Mouse (Mus musculus): ENCODE data around the gene Adarb2. TPM values are rescaled to one million over a fixed set of nuclear protein-coding genes. Genes with fewer than 3 reads are reported as not detected.

Gene Adarb2
- polyA plus RNA-seq, 1 experiment from 2014 or later: 6.9 TPM

- WGBS: 75% methylated on average over 5 of the region's 5 CpGs
- Histone ChIP-seq H3K27ac (ENCODE audit: low read depth, low read length) (no peak overlapping the region), H3K4me2 (ENCODE audit: low read length) (no peak overlapping the region), H3K36me3 (ENCODE audit: control insufficient read depth, insufficient read depth, low read length) (no peaks in the 10 kb centered on the region), H3K9me3 (replicated peaks; ENCODE audit: control insufficient read depth, low read length) (no peaks in the 10 kb centered on the region), H3K4me1 (ENCODE audit: control insufficient read depth, insufficient read depth, low read length) (no peaks in the 10 kb centered on the region), H3K4me3 (ENCODE audit: low read depth, low read length) (no peak overlapping the region), H3K27me3 (replicated peaks; ENCODE audit: control insufficient read depth, insufficient read depth, low read length) (no peaks in the 10 kb centered on the region), H3K9ac (ENCODE audit: low read length) (no peak overlapping the region)
- ATAC-seq (no peak; the same call in 1 of the 2 replicates), DNase-seq (ENCODE audit: low spot score) (no peak)
Observed at GRCm38 (mm10) chr13:8410353-8411318, 208.0 kb downstream of the Adarb2 start.

- Histone ChIP-seq H3K36me3 (ENCODE audit: control insufficient read depth, insufficient read depth, low read length) (no peaks in the 10 kb centered on the region), H3K9me3 (replicated peaks; ENCODE audit: control insufficient read depth, low read length) (no peaks in the 10 kb centered on the region), H3K4me1 (ENCODE audit: control insufficient read depth, insufficient read depth, low read length) (no peaks in the 10 kb centered on the region), H3K27ac (ENCODE audit: low read depth, low read length) (no peak overlapping the region), H3K4me3 (ENCODE audit: low read depth, low read length) (no peak overlapping the region), H3K9ac (ENCODE audit: low read length) (no peak overlapping the region), H3K4me2 (ENCODE audit: low read length) (no peak overlapping the region), H3K27me3 (replicated peaks; ENCODE audit: control insufficient read depth, insufficient read depth, low read length) (no peaks in the 10 kb centered on the region)
- no peak for ATAC-seq
- peak; percentile 13 for DNase-seq (ENCODE audit: low spot score)
- WGBS: 78% methylated on average over 15 of the region's 15 CpGs
Observed at GRCm38 (mm10) chr13:8424019-8424719, 221.5 kb downstream of the Adarb2 start.

GRCm38 (mm10) chr13:8439188-8439835, 236.6 kb downstream of the Adarb2 start:
- 94% methylated on average over 4 of the region's 4 CpGs for WGBS
- no peak overlapping the region for H3K9ac ChIP-seq (ENCODE audit: low read length)
- no peak overlapping the region for H3K27ac ChIP-seq (ENCODE audit: low read depth, low read length)
- DNase-seq (ENCODE audit: low spot score) (no peak), ATAC-seq (no peak)
- no peaks in the 10 kb centered on the region for H3K36me3 ChIP-seq (ENCODE audit: control insufficient read depth, insufficient read depth, low read length)
- H3K4me1 ChIP-seq (ENCODE audit: control insufficient read depth, insufficient read depth, low read length): no peaks in the 10 kb centered on the region
- no peaks in the 10 kb centered on the region for H3K27me3 ChIP-seq (replicated peaks; ENCODE audit: control insufficient read depth, insufficient read depth, low read length)
- no peak overlapping the region for H3K4me3 ChIP-seq (ENCODE audit: low read depth, low read length)
- H3K4me2 ChIP-seq (ENCODE audit: low read length): no peak overlapping the region
- no peaks in the 10 kb centered on the region for H3K9me3 ChIP-seq (replicated peaks; ENCODE audit: control insufficient read depth, low read length)

- Histone ChIP-seq H3K9me3 (replicated peaks; ENCODE audit: control insufficient read depth, low read length) (no peaks in the 10 kb centered on the region), H3K4me1 (ENCODE audit: control insufficient read depth, insufficient read depth, low read length) (no peaks in the 10 kb centered on the region), H3K27ac (ENCODE audit: low read depth, low read length) (no peak overlapping the region), H3K4me3 (ENCODE audit: low read depth, low read length) (no peak overlapping the region), H3K4me2 (ENCODE audit: low read length) (no peak overlapping the region), H3K9ac (ENCODE audit: low read length) (no peak overlapping the region), H3K27me3 (replicated peaks; ENCODE audit: control insufficient read depth, insufficient read depth, low read length) (no peaks in the 10 kb centered on the region), H3K36me3 (ENCODE audit: control insufficient read depth, insufficient read depth, low read length) (no peaks in the 10 kb centered on the region)
- DNase-seq (ENCODE audit: low spot score) (no peak), ATAC-seq (no peak)
- WGBS: 78% methylated on average over 2 of the region's 2 CpGs
Observed at GRCm38 (mm10) chr13:8445415-8445814, 242.7 kb downstream of the Adarb2 start.

GRCm38 (mm10) chr13:8448192-8448879, 245.7 kb downstream of the Adarb2 start:
- Histone ChIP-seq H3K4me2 (ENCODE audit: low read length) (no peak overlapping the region), H3K9me3 (replicated peaks; ENCODE audit: control insufficient read depth, low read length) (no peaks in the 10 kb centered on the region), H3K27ac (ENCODE audit: low read depth, low read length) (no peak overlapping the region), H3K9ac (ENCODE audit: low read length) (no peak overlapping the region), H3K27me3 (replicated peaks; ENCODE audit: control insufficient read depth, insufficient read depth, low read length) (no peaks in the 10 kb centered on the region), H3K4me1 (ENCODE audit: control insufficient read depth, insufficient read depth, low read length) (no peaks in the 10 kb centered on the region), H3K4me3 (ENCODE audit: low read depth, low read length) (no peak overlapping the region), H3K36me3 (ENCODE audit: control insufficient read depth, insufficient read depth, low read length) (no peaks in the 10 kb centered on the region)
- DNase-seq (ENCODE audit: low spot score) (no peak), ATAC-seq (no peak)
- 78% methylated on average over 8 of the region's 8 CpGs for WGBS

- Histone ChIP-seq H3K9ac (ENCODE audit: low read length) (no peak overlapping the region), H3K4me2 (ENCODE audit: low read length) (no peak overlapping the region), H3K27me3 (replicated peaks; ENCODE audit: control insufficient read depth, insufficient read depth, low read length) (no peaks in the 10 kb centered on the region), H3K27ac (ENCODE audit: low read depth, low read length) (no peak overlapping the region), H3K9me3 (replicated peaks; ENCODE audit: control insufficient read depth, low read length) (no peaks in the 10 kb centered on the region), H3K4me3 (ENCODE audit: low read depth, low read length) (no peak overlapping the region), H3K4me1 (ENCODE audit: control insufficient read depth, insufficient read depth, low read length) (no peaks in the 10 kb centered on the region), H3K36me3 (ENCODE audit: control insufficient read depth, insufficient read depth, low read length) (no peaks in the 10 kb centered on the region)
- ATAC-seq (no peak), DNase-seq (ENCODE audit: low spot score) (no peak)
- WGBS: 83% methylated on average over 4 of the region's 4 CpGs
Observed at GRCm38 (mm10) chr13:8451581-8451980, 248.9 kb downstream of the Adarb2 start.

- DNase-seq (ENCODE audit: low spot score) (no peak), ATAC-seq (no peak)
- 81% methylated on average over 3 of the region's 3 CpGs for WGBS
- H3K4me2 ChIP-seq (ENCODE audit: low read length): no peak overlapping the region
- H3K4me3 ChIP-seq (ENCODE audit: low read depth, low read length): no peak overlapping the region
- no peaks in the 10 kb centered on the region for H3K27me3 ChIP-seq (replicated peaks; ENCODE audit: control insufficient read depth, insufficient read depth, low read length)
- H3K9me3 ChIP-seq (replicated peaks; ENCODE audit: control insufficient read depth, low read length): no peaks in the 10 kb centered on the region
- no peak overlapping the region for H3K9ac ChIP-seq (ENCODE audit: low read length)
- no peaks in the 10 kb centered on the region for H3K4me1 ChIP-seq (ENCODE audit: control insufficient read depth, insufficient read depth, low read length)
- no peaks in the 10 kb centered on the region for H3K36me3 ChIP-seq (ENCODE audit: control insufficient read depth, insufficient read depth, low read length)
- H3K27ac ChIP-seq (ENCODE audit: low read depth, low read length): no peak overlapping the region
Observed at GRCm38 (mm10) chr13:8456886-8457285, 254.2 kb downstream of the Adarb2 start.

- H3K27me3 ChIP-seq (replicated peaks; ENCODE audit: control insufficient read depth, insufficient read depth, low read length): no peaks in the 10 kb centered on the region
- no peak for DNase-seq (ENCODE audit: low spot score)
- WGBS: 65% methylated on average over 3 of the region's 3 CpGs
- no peaks in the 10 kb centered on the region for H3K36me3 ChIP-seq (ENCODE audit: control insufficient read depth, insufficient read depth, low read length)
- no peaks in the 10 kb centered on the region for H3K4me1 ChIP-seq (ENCODE audit: control insufficient read depth, insufficient read depth, low read length)
- ATAC-seq: no peak
- no peak overlapping the region for H3K9ac ChIP-seq (ENCODE audit: low read length)
- H3K4me2 ChIP-seq (ENCODE audit: low read length): no peak overlapping the region
- H3K9me3 ChIP-seq (replicated peaks; ENCODE audit: control insufficient read depth, low read length): no peaks in the 10 kb centered on the region
- no peak overlapping the region for H3K27ac ChIP-seq (ENCODE audit: low read depth, low read length)
- no peak overlapping the region for H3K4me3 ChIP-seq (ENCODE audit: low read depth, low read length)
Observed at GRCm38 (mm10) chr13:8457831-8458230, 255.2 kb downstream of the Adarb2 start.
